Comparison of ENCODE assay signal across 8 mouse cellular contexts in the genomic region with DNA sequence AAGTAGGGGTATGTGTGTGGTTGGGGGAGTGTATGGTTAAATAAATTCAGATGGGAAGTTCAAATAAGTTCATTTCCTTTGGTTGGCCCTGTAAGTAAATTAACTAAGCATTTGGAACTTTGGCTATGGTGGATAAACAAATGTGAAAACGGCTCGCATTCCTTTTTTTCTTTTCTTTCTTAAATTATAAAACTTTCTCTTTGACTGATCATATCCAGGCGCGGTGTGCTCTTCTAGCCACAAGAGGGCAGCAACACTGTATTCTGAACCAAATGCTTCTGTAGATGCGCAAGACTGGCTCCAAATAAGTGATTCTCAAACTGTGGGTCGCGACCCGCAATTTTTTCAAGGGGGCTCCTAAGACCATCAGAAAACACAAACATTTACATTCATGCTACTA.
DNase-seq lines count a peak whose midpoint lies in the region; ATAC-seq and TF ChIP-seq lines count a peak whose summit lies in the region.

No protein-coding gene starts in this region.

- TF ChIP-seq CTCF in liver, adult 2 months (IDR thresholded peaks at IDR 0.05; ENCODE audit: low read depth, low read length), result peak; percentile 64

- H3K79me2 ChIP-seq in liver, adult 2 months (ENCODE audit: control insufficient read depth, insufficient read depth, low read length), result no peaks in the 10 kb centered on the region

- no peaks in the 10 kb centered on the region for H3K36me3 ChIP-seq in liver, adult 2 months (ENCODE audit: control insufficient read depth, insufficient read depth, low read length)
- H3K36me3 ChIP-seq in liver, embryonic 11.5 days (ENCODE audit: control insufficient read depth, insufficient read depth, low read length), result no peaks in the 10 kb centered on the region
- H3K36me3 ChIP-seq in embryonic facial prominence, embryonic 14.5 days (ENCODE audit: control insufficient read depth, insufficient read depth, low read length), result no peaks in the 10 kb centered on the region
- H3K36me3 ChIP-seq in hindbrain, embryonic 14.5 days (replicated peaks; ENCODE audit: control insufficient read depth, insufficient read depth), result no peaks in the 10 kb centered on the region
- no peaks in the 10 kb centered on the region for H3K36me3 ChIP-seq in midbrain, embryonic 13.5 days

- no peak for TF ChIP-seq POLR2A in liver, adult 2 months (IDR thresholded peaks at IDR 0.05; ENCODE audit: extremely low read depth, insufficient read depth, low read length)

- ATAC-seq in liver, embryonic 11.5 days (replicated peaks; ENCODE audit: low FRiP score), result no peak
- ATAC-seq in embryonic facial prominence, embryonic 14.5 days (ENCODE audit: low read depth), result 0 out of 2 replicates have a peak, but pooled peaks have one; percentile 76
- ATAC-seq in hindbrain, embryonic 14.5 days (ENCODE audit: low FRiP score), result peak; percentile 57; the same call in 1 of the 2 replicates
- peak; percentile 21; the same call in 1 of the 2 replicates for ATAC-seq in midbrain, embryonic 13.5 days

- peak; percentile 45 for DNase-seq in liver, adult 2 months (ENCODE audit: extremely low read depth, low read depth, low spot score)
- no peak for DNase-seq in liver, embryonic 11.5 days (ENCODE audit: low spot score)
- peak; percentile 55 for DNase-seq in adrenal gland, postnatal 10 days
- DNase-seq in embryonic facial prominence, embryonic 14.5 days (ENCODE audit: low spot score), result peak; percentile 81
- peak; percentile 83 for DNase-seq in hindbrain, embryonic 14.5 days (ENCODE audit: low spot score)
- DNase-seq in left cerebral cortex, adult 11 months (ENCODE audit: low spot score), result peak; percentile 42
- DNase-seq in thymus, postnatal 25 days, result peak; percentile 5

- 3% methylated on average over 8 of the region's 8 CpGs for WGBS in liver, adult 2 months
- 5% methylated on average over 8 of the region's 8 CpGs for WGBS in liver, embryonic 11.5 days
- 3% methylated on average over 8 of the region's 8 CpGs for WGBS in embryonic facial prominence, embryonic 14.5 days
- 2% methylated on average over 8 of the region's 8 CpGs for WGBS in hindbrain, embryonic 14.5 days
- 4% methylated on average over 8 of the region's 8 CpGs for WGBS in midbrain, embryonic 13.5 days

- no peaks in the 10 kb centered on the region for H3K27me3 ChIP-seq in liver, adult 2 months (ENCODE audit: control insufficient read depth, insufficient read depth, low read length)
- no peaks in the 10 kb centered on the region for H3K27me3 ChIP-seq in liver, embryonic 11.5 days (replicated peaks; ENCODE audit: control insufficient read depth, insufficient read depth, low read length)
- H3K27me3 ChIP-seq in embryonic facial prominence, embryonic 14.5 days (replicated peaks; ENCODE audit: control insufficient read depth, insufficient read depth, low read length), result no peaks in the 10 kb centered on the region
- H3K27me3 ChIP-seq in hindbrain, embryonic 14.5 days (ENCODE audit: control insufficient read depth, insufficient read depth, low read length), result no peaks in the 10 kb centered on the region
- H3K27me3 ChIP-seq in midbrain, embryonic 13.5 days, result no peaks in the 10 kb centered on the region

- H3K9me3 ChIP-seq in liver, embryonic 11.5 days (ENCODE audit: control insufficient read depth, low read length), result no peaks in the 10 kb centered on the region
- H3K9me3 ChIP-seq in embryonic facial prominence, embryonic 14.5 days (ENCODE audit: control insufficient read depth, low read length), result no peaks in the 10 kb centered on the region
- no peaks in the 10 kb centered on the region for H3K9me3 ChIP-seq in hindbrain, embryonic 14.5 days (ENCODE audit: control insufficient read depth, low read length)
- H3K9me3 ChIP-seq in midbrain, embryonic 13.5 days, result no peaks in the 10 kb centered on the region

- H3K4me3 ChIP-seq in liver, adult 2 months (ENCODE audit: insufficient read depth, low read depth, low read length), result no peak overlapping the region
- no peak overlapping the region for H3K4me3 ChIP-seq in liver, embryonic 11.5 days (ENCODE audit: low read depth, low read length)
- no peak overlapping the region for H3K4me3 ChIP-seq in embryonic facial prominence, embryonic 14.5 days (ENCODE audit: low read depth, low read length)
- no peak overlapping the region for H3K4me3 ChIP-seq in hindbrain, embryonic 14.5 days (replicated peaks; ENCODE audit: low read length)
- H3K4me3 ChIP-seq in midbrain, embryonic 13.5 days (replicated peaks), result no peak overlapping the region

- H3K4me2 ChIP-seq in liver, embryonic 11.5 days, result no peak overlapping the region
- peak overlapping the region; percentile 41 for H3K4me2 ChIP-seq in embryonic facial prominence, embryonic 14.5 days (ENCODE audit: low read depth, low read length)
- 0 out of 2 replicates have a peak overlapping the region, but pooled peaks have one; percentile 6 for H3K4me2 ChIP-seq in hindbrain, embryonic 14.5 days (replicated peaks)
- H3K4me2 ChIP-seq in midbrain, embryonic 13.5 days (replicated peaks), result no peak overlapping the region

- H3K9ac ChIP-seq in liver, adult 2 months (ENCODE audit: low read depth, low read length), result no peak overlapping the region
- H3K9ac ChIP-seq in liver, embryonic 11.5 days (ENCODE audit: low read depth, low read length), result no peak overlapping the region
- H3K9ac ChIP-seq in embryonic facial prominence, embryonic 14.5 days (ENCODE audit: low read depth, low read length), result no peak overlapping the region
- no peak overlapping the region for H3K9ac ChIP-seq in hindbrain, embryonic 14.5 days
- H3K9ac ChIP-seq in midbrain, embryonic 13.5 days (replicated peaks), result no peak overlapping the region

- H3K4me1 ChIP-seq in liver, adult 2 months (ENCODE audit: control insufficient read depth, insufficient read depth, low read length), result peaks cover 3% of the 10 kb centered on the region
- no peaks in the 10 kb centered on the region for H3K4me1 ChIP-seq in liver, embryonic 11.5 days (replicated peaks; ENCODE audit: control insufficient read depth, insufficient read depth, low read length)
- 0 out of 2 replicates have a peak, but pooled peaks cover 6% of the 10 kb centered on the region for H3K4me1 ChIP-seq in embryonic facial prominence, embryonic 14.5 days (ENCODE audit: control insufficient read depth, insufficient read depth, low read length)
- H3K4me1 ChIP-seq in hindbrain, embryonic 14.5 days (replicated peaks; ENCODE audit: control insufficient read depth, insufficient read depth, low read length), result no peaks in the 10 kb centered on the region
- 0 out of 2 replicates have a peak, but pooled peaks cover 3% of the 10 kb centered on the region for H3K4me1 ChIP-seq in midbrain, embryonic 13.5 days (replicated peaks)

- no peak overlapping the region for H3K27ac ChIP-seq in liver, adult 2 months (replicated peaks; ENCODE audit: insufficient read depth, low read depth, low read length)
- no peak overlapping the region for H3K27ac ChIP-seq in liver, embryonic 11.5 days (ENCODE audit: low read depth, low read length)
- H3K27ac ChIP-seq in embryonic facial prominence, embryonic 14.5 days (replicated peaks; ENCODE audit: low read depth, low read length), result no peak overlapping the region
- no peak overlapping the region for H3K27ac ChIP-seq in hindbrain, embryonic 14.5 days
- H3K27ac ChIP-seq in midbrain, embryonic 13.5 days, result no peak overlapping the region

Comparison
In these comparisons a context has a peak if more than half of its experiments do, and no peak if none do; other contexts are left out.
1. H3K4me2 ChIP-seq: peak in embryonic facial prominence, embryonic 14.5 days (single experiment) and hindbrain, embryonic 14.5 days (single experiment); none in liver, embryonic 11.5 days (single experiment) and midbrain, embryonic 13.5 days (single experiment).